Mouse (Mus musculus) C2C12 (cell line): ENCODE data around the gene Nrp2.

Experiments
- CTCF ChIP-seq: IDR thresholded peaks from one replicate; pipeline ENCODE4 v1.5.1; 2011; ENCODE audit not compliant: control insufficient read depth, insufficient read depth, insufficient read length
- MAX ChIP-seq: IDR thresholded peaks from one replicate; pipeline ENCODE4 v1.6.1; 2011; ENCODE audit warnings: mild to moderate bottlenecking, control low read depth
- MYOD1 ChIP-seq: IDR thresholded peaks from one replicate; pipeline ENCODE4 v1.6.1; 2011; ENCODE audit warnings: low read depth; ENCODE audit not compliant: control insufficient read depth, insufficient read length

DNA sequence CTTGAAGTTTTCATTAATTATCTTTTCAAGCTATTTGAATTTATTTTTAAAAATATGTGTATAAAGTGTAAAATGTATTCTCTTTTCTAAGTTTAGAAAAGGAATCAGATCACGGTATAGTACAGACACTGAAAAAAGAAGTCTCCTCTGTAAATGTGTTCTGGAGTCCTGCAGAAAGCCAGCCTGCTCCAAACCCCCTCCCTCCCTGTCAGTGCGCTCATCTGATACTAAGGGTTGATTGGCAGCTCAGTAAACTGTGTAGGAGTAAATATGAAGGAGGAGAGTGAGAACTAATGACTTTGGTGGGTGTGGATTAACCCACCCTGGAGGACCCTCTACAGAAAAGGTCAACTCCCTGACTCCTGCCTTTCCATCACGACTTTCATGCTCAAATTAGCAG, 5.7 kb upstream of the Nrp2 start:
- TF ChIP-seq MYOD1: no peak
- no peak for TF ChIP-seq CTCF
- no peak for TF ChIP-seq MAX
